Mouse (Mus musculus) CH12.LX (cell line): ENCODE data around the gene Ank3. TPM values are rescaled to one million over a fixed set of nuclear protein-coding genes. Genes with fewer than 3 reads are reported as not detected.

ENCODE experiments used
- DNase-seq: peaks from one replicate; pipeline ENCODE4 v3.0.0-alpha.2; 2013; ENCODE audit errors: extremely low read depth
- H3K27ac ChIP-seq: 2 replicates; pipeline ENCODE4 v1.5.1; 2012; ENCODE audit warnings: low read depth, mild to moderate bottlenecking, control low read depth, moderate library complexity; ENCODE audit not compliant: insufficient read depth
- H3K27me3 ChIP-seq: replicated peaks from 2 replicates; pipeline ENCODE3; 2012; ENCODE audit warnings: inconsistent platforms
- H3K36me3 ChIP-seq, 2 experiments: replicated peaks in 1 of 2; 2 replicates each; pipeline versions ENCODE3 to v1.6.1; 2012; ENCODE audit warnings: inconsistent platforms in 1 of 2, low read length in 1 of 2, mild to moderate bottlenecking in 1 of 2, mixed read lengths in 1 of 2, moderate library complexity in 1 of 2; ENCODE audit not compliant: control insufficient read depth in 1 of 2, insufficient read depth in 1 of 2
- H3K4me1 ChIP-seq, 2 experiments: 2 replicates each; pipeline ENCODE4 v1.6.1; 2012; ENCODE audit warnings: inconsistent platforms in 1 of 2, moderate library complexity in 1 of 2; ENCODE audit not compliant: insufficient read depth in 2 of 2, control insufficient read depth in 1 of 2
- H3K4me2 ChIP-seq: 2 replicates; pipeline ENCODE4 v1.6.1; 2012; ENCODE audit warnings: low read depth, mild to moderate bottlenecking, control low read depth; ENCODE audit not compliant: poor library complexity, insufficient read depth, severe bottlenecking
- H3K4me3 ChIP-seq, 3 experiments: fragments of 150-350 bp in 1 of 3; sonication (generic) in 1 of 3; replicated peaks in 1 of 3; 2 replicates each; pipeline versions ENCODE3 to v1.5.1; 2011 to 2012; ENCODE audit warnings: low read depth in 2 of 3, low read length in 2 of 3, mild to moderate bottlenecking in 2 of 3, moderate library complexity in 2 of 3, control low read depth in 1 of 3, improper control_type of control experiment in 1 of 3, inconsistent platforms in 1 of 3, mixed read lengths in 1 of 3; ENCODE audit not compliant: poor library complexity in 1 of 3
- H3K79me2 ChIP-seq: replicated peaks from 2 replicates; pipeline ENCODE4 v1.6.1; 2012; ENCODE audit warnings: mild to moderate bottlenecking, moderate library complexity; ENCODE audit not compliant: control insufficient read depth, poor library complexity, insufficient read depth, severe bottlenecking; ENCODE audit errors: extremely low read depth
- H3K9ac ChIP-seq: 2 replicates; pipeline ENCODE4 v1.6.1; 2012; ENCODE audit warnings: low read depth, mild to moderate bottlenecking, control low read depth, moderate library complexity; ENCODE audit not compliant: insufficient read depth
- H3K9me3 ChIP-seq: replicated peaks from 2 replicates; pipeline ENCODE3; 2012; ENCODE audit warnings: low read length, inconsistent platforms, mixed read lengths
- CHD1 ChIP-seq: IDR thresholded peaks from 2 replicates; pipeline ENCODE4 v1.6.1; 2012; ENCODE audit warnings: low read depth, low read length, improper control_type of control experiment, inconsistent platforms
- E2F4 ChIP-seq: IDR thresholded peaks from 2 replicates; pipeline ENCODE4 v1.6.1; 2011; ENCODE audit warnings: low read depth, low read length, improper control_type of control experiment; ENCODE audit not compliant: insufficient replicate concordance
- EP300 ChIP-seq: IDR thresholded peaks from 2 replicates; pipeline ENCODE4 v1.6.1; 2011; ENCODE audit warnings: low read length, improper control_type of control experiment
- ETS1 ChIP-seq: conservative IDR thresholded peaks from 2 replicates; pipeline ENCODE4 v1.6.1; 2012; ENCODE audit warnings: low read depth, mild to moderate bottlenecking, inconsistent platforms, low read length, improper control_type of control experiment, moderate library complexity
- GABPA ChIP-seq: IDR thresholded peaks from 2 replicates; pipeline ENCODE4 v1.6.1; 2012; ENCODE audit warnings: low read depth, low read length, improper control_type of control experiment, inconsistent platforms; ENCODE audit not compliant: insufficient replicate concordance
- HCFC1 ChIP-seq: IDR thresholded peaks from 2 replicates; pipeline ENCODE4 v1.6.1; 2012; ENCODE audit warnings: low read depth, mild to moderate bottlenecking, inconsistent platforms, low read length, improper control_type of control experiment
- MAFK ChIP-seq: IDR thresholded peaks from 2 replicates; pipeline ENCODE4 v1.6.1; 2011; ENCODE audit warnings: low read length, improper control_type of control experiment; ENCODE audit not compliant: insufficient replicate concordance
- MAX ChIP-seq: IDR thresholded peaks from 2 replicates; pipeline ENCODE4 v1.6.1; 2011; ENCODE audit warnings: low read length, improper control_type of control experiment
- MAZ ChIP-seq: IDR thresholded peaks from 2 replicates; pipeline ENCODE4 v1.6.1; 2012; ENCODE audit warnings: low read depth, mild to moderate bottlenecking, inconsistent platforms, low read length, improper control_type of control experiment, moderate library complexity
- MXI1 ChIP-seq: IDR thresholded peaks from 2 replicates; pipeline ENCODE4 v1.6.1; 2011; ENCODE audit warnings: mild to moderate bottlenecking, low read depth, low read length, improper control_type of control experiment
- PAX5 ChIP-seq: IDR thresholded peaks from 2 replicates; pipeline ENCODE4 v1.6.1; 2012; ENCODE audit warnings: low read length, inconsistent platforms, mixed read lengths
- POLR2AphosphoS2 ChIP-seq: IDR thresholded peaks from 2 replicates; pipeline ENCODE4 v1.6.1; 2011; ENCODE audit warnings: low read depth, low read length, improper control_type of control experiment
- RCOR1 ChIP-seq: conservative IDR thresholded peaks from 2 replicates; pipeline ENCODE4 v1.6.1; 2012; ENCODE audit warnings: low read depth, mild to moderate bottlenecking, inconsistent platforms, low read length, improper control_type of control experiment
- SIN3A ChIP-seq: IDR thresholded peaks from 2 replicates; pipeline ENCODE4 v1.6.1; 2012; ENCODE audit warnings: low read length, improper control_type of control experiment, inconsistent platforms
- SMC3 ChIP-seq: IDR thresholded peaks from 2 replicates; pipeline ENCODE4 v1.6.1; 2011; ENCODE audit warnings: low read depth, low read length, improper control_type of control experiment
- TCF12 ChIP-seq: IDR thresholded peaks from 2 replicates; pipeline ENCODE4 v1.6.1; 2014; ENCODE audit warnings: low read depth, mild to moderate bottlenecking, inconsistent platforms, low read length, improper control_type of control experiment
- USF1 ChIP-seq: IDR thresholded peaks from 2 replicates; pipeline ENCODE4 v1.6.1; 2014; ENCODE audit warnings: low read depth, mild to moderate bottlenecking, inconsistent platforms, low read length, improper control_type of control experiment
- USF2 ChIP-seq: conservative IDR thresholded peaks from 2 replicates; pipeline ENCODE4 v1.6.1; 2011; ENCODE audit warnings: low read depth, low read length, improper control_type of control experiment
- ZC3H11A ChIP-seq: IDR thresholded peaks from 2 replicates; pipeline ENCODE4 v1.6.1; 2012; ENCODE audit warnings: low read depth, mild to moderate bottlenecking, inconsistent platforms, low read length, improper control_type of control experiment
- ZKSCAN1 ChIP-seq: IDR thresholded peaks from 2 replicates; pipeline ENCODE4 v1.6.1; 2012; ENCODE audit warnings: low read depth, inconsistent platforms, low read length, improper control_type of control experiment, borderline replicate concordance
- ZNF384 ChIP-seq: IDR thresholded peaks from 2 replicates; pipeline ENCODE4 v1.6.1; 2012; ENCODE audit warnings: low read depth, low read length, improper control_type of control experiment, inconsistent platforms
- dilution Hi-C: fragments of 300-500 bp; cut with MboI; formaldehyde crosslinking; loops from 2 replicates; pipeline ENCODE4 v1.14.3; 2020; ENCODE audit warnings: low sequenced_read_pairs; ENCODE audit not compliant: extremely low pct_unique_long_range_greater_than_20kb, extremely low pct_ligation_motif_present
- in situ Hi-C: fragments of 300-500 bp; cut with MboI; formaldehyde crosslinking; loops from 3 replicates; pipeline ENCODE4 v1.14.3; 2019; ENCODE audit warnings: low sequenced_read_pairs, low pct_ligation_motif_present, low pct_unique_long_range_greater_than_20kb, mixed read lengths
- polyA plus RNA-seq: library from polyadenylated mRNA; unstranded; fragments of >175 nt; gene quantifications from 2 replicates; pipeline ENCODE4 v1.2.1, GENCODE M21; 2012; ENCODE audit warnings: low read depth; ENCODE audit not compliant: insufficient read length
- total RNA-seq, 2 experiments: library from RNA; depleted of rRNA; stranded (reverse); fragments of 300-350 nt in 1 of 2; fragments of >200 nt in 1 of 2; gene quantifications; 2 replicates each; pipeline ENCODE4 v1.2.3; 2012 to 2014

Ank3 gene
- total and polyA plus RNA-seq, 3 experiments: 4.7 to 8.3 (median 6.2) TPM

GRCm38 (mm10) chr10:69979636-69980035 lies 581.1 kb downstream of the Ank3 start:
- TF ChIP-seq RCOR1 (no peak), ZKSCAN1 (no peak), MAFK (no peak), USF1 (no peak)
- H3K4me3 ChIP-seq: no peak overlapping the region
- peaks cover 0 to 42% of the 10 kb centered on the region in 2 experiments for H3K36me3 ChIP-seq
- no peaks in the 10 kb centered on the region for H3K79me2 ChIP-seq
- no peak for DNase-seq
- no peaks in the 10 kb centered on the region for H3K27me3 ChIP-seq
- H3K9ac ChIP-seq: no peak overlapping the region
- no peak overlapping the region for H3K27ac ChIP-seq
- in situ Hi-C loops (loop anchor here (25.0 kb wide), 1 partner anchor 308 kb away; no protein-coding TSS in a partner anchor), dilution Hi-C loops (no loop called here)
- H3K4me2 ChIP-seq: no peak overlapping the region
- H3K4me1 ChIP-seq: peaks cover 2 to 28% of the 10 kb centered on the region in 2 experiments; a peak in 2 of 4 replicates
- H3K9me3 ChIP-seq: no peaks in the 10 kb centered on the region

- TF ChIP-seq POLR2AphosphoS2 (no peak), ETS1 (no peak), SIN3A (no peak), ZC3H11A (no peak), PAX5 (no peak), TCF12 (no peak), MXI1 (no peak), GABPA (no peak), USF2 (no peak), MAZ (no peak), SMC3 (no peak), RCOR1 (no peak), USF1 (no peak), HCFC1 (no peak), ZNF384 (no peak), CHD1 (no peak), MAX (no peak), E2F4 (no peak), EP300 (no peak)
- in situ Hi-C loops: loop anchor here (25.0 kb wide), 1 partner anchor 306 kb away; no protein-coding TSS in a partner anchor
- Histone ChIP-seq H3K27ac (no peak overlapping the region), H3K79me2 (no peaks in the 10 kb centered on the region), H3K4me3 (no peak overlapping the region), H3K9ac (no peak overlapping the region), H3K9me3 (no peaks in the 10 kb centered on the region), H3K4me2 (no peak overlapping the region), H3K36me3 (peaks cover 0 to 42% of the 10 kb centered on the region in 2 experiments), H3K4me1 (peaks cover 2 to 31% of the 10 kb centered on the region in 2 experiments; a peak in 2 of 4 replicates), H3K27me3 (no peaks in the 10 kb centered on the region)
- DNase-seq: no peak
- dilution Hi-C loops: no loop called here
These were observed 583.0 kb downstream of the Ank3 start for GRCm38 (mm10) chr10:69981386-69982097.
